Mouse (Mus musculus): ENCODE data around the gene Slc1a4. TPM values are rescaled to one million over a fixed set of nuclear protein-coding genes. Genes with fewer than 3 reads are reported as not detected.

The Slc1a4 gene
- polyA plus RNA-seq, 1 experiment: 12.5 TPM

DNA sequence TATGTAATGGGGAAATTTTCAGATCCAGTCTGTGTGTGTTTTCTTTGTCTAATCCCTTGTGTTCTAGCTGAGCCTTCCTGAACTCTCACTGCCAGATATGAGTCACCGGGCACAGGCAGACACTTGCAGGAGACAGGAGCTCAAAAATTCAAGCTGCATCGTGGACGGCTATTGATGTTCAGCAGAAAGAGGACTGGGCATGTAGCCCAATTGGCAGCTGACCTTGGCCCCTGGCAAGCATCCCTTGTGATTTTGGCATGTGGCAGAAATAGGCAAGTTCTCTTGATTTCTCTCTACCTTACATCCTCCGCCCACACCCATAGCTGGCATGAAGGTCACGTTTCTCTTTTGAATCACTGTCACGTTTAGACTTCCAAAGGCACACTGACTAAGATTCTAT lies 15.0 kb upstream of the Slc1a4 start:
- WGBS: 35% methylated on average over 6 of the region's 6 CpGs
- no peak for TF ChIP-seq POLR2A (IDR thresholded peaks at IDR 0.05; ENCODE audit: borderline replicate concordance, extremely low read depth, low read depth, low read length)
- no peak for TF ChIP-seq CTCF (IDR thresholded peaks at IDR 0.05; ENCODE audit: insufficient read depth, low read length)

GRCm38 (mm10) chr11:20346369-20346768 lies 13.9 kb upstream of the Slc1a4 start:
- DNase-seq: no peak
- H3K4me1 ChIP-seq (ENCODE audit: control insufficient read depth, insufficient read depth, low read length): peaks cover 2% of the 10 kb centered on the region; the same call in 1 of the 2 replicates
- 60% methylated on average over 2 of the region's 2 CpGs for WGBS
- no peak overlapping the region for H3K4me3 ChIP-seq (replicated peaks; ENCODE audit: extremely low read depth, low read depth, low read length)
- TF ChIP-seq POLR2A (IDR thresholded peaks at IDR 0.05; ENCODE audit: borderline replicate concordance, extremely low read depth, low read depth, low read length): no peak
- TF ChIP-seq CTCF (IDR thresholded peaks at IDR 0.05; ENCODE audit: insufficient read depth, low read length): no peak

More for the DNA sequence above, 15.0 kb upstream of the Slc1a4 start:
- no peak overlapping the region for H3K4me3 ChIP-seq (replicated peaks; ENCODE audit: extremely low read depth, low read depth, low read length)
- H3K4me1 ChIP-seq (ENCODE audit: control insufficient read depth, insufficient read depth, low read length): peaks cover 2% of the 10 kb centered on the region; the same call in 1 of the 2 replicates
- DNase-seq: peak; percentile 15

- no peak for DNase-seq
- TF ChIP-seq CTCF (IDR thresholded peaks at IDR 0.05; ENCODE audit: insufficient read depth, low read length): no peak
- no peak for TF ChIP-seq POLR2A (IDR thresholded peaks at IDR 0.05; ENCODE audit: borderline replicate concordance, extremely low read depth, low read depth, low read length)
- whole genome bisulfite sequencing: 90% methylated on average over 4 of the region's 4 CpGs
- H3K4me3 ChIP-seq (replicated peaks; ENCODE audit: extremely low read depth, low read depth, low read length): no peak overlapping the region
- H3K4me1 ChIP-seq (ENCODE audit: control insufficient read depth, insufficient read depth, low read length): peaks cover 2% of the 10 kb centered on the region; the same call in 1 of the 2 replicates
Observed at GRCm38 (mm10) chr11:20343952-20344351, 11.4 kb upstream of the Slc1a4 start.

DNA sequence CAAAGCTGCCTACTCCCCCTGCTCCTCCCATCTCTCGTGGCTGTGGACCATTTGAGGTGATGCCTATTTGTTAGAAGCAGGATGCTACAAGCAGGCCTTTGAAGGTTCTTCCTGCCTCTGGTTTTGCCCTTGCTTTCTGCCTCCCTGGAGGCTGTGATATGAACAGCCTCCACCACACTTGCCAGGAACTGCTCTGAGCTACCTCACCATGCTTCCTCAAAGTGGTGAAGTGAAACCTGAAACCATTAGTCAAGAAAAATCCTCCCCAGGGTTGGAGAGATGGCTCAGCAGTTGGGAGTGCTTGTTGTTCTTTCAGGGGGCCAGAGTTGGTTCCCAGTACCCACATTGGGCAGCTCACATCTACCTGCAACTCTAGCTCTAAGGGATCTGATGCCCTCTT lies 9.1 kb upstream of the Slc1a4 start:
- TF ChIP-seq CTCF (IDR thresholded peaks at IDR 0.05; ENCODE audit: insufficient read depth, low read length): no peak
- TF ChIP-seq POLR2A (IDR thresholded peaks at IDR 0.05; ENCODE audit: borderline replicate concordance, extremely low read depth, low read depth, low read length): no peak
- Histone ChIP-seq H3K4me3 (replicated peaks; ENCODE audit: extremely low read depth, low read depth, low read length) (no peak overlapping the region), H3K4me1 (ENCODE audit: control insufficient read depth, insufficient read depth, low read length) (no peaks in the 10 kb centered on the region)
- WGBS: 54% methylated on average over 1 of the region's 1 CpGs
- DNase-seq: no peak

DNA sequence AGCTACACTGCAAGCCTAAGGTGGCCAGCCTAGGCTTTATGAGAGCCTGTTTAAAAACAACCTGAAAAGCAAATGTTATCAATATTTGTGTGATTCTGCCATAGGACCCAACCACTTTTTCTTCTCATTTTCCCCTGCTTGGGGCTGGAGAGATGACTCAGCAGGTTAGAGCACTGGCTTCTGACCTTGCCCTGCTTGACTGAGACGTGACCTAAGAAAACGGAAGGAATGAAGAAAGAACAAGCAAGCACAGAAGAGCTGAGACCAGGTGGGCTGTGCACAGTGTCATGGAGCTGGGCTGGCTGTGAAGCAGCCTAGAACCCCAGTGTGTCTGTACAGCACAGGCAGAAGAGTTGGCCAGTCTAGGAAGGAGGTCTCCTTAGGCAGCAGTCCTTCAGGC lies 6.2 kb upstream of the Slc1a4 start:
- 54% methylated on average over 2 of the region's 2 CpGs for WGBS
- DNase-seq: no peak
- Histone ChIP-seq H3K4me3 (replicated peaks; ENCODE audit: extremely low read depth, low read depth, low read length) (no peak overlapping the region), H3K4me1 (ENCODE audit: control insufficient read depth, insufficient read depth, low read length) (no peaks in the 10 kb centered on the region)
- TF ChIP-seq CTCF (IDR thresholded peaks at IDR 0.05; ENCODE audit: insufficient read depth, low read length) (no peak), POLR2A (IDR thresholded peaks at IDR 0.05; ENCODE audit: borderline replicate concordance, extremely low read depth, low read depth, low read length) (no peak)

DNA sequence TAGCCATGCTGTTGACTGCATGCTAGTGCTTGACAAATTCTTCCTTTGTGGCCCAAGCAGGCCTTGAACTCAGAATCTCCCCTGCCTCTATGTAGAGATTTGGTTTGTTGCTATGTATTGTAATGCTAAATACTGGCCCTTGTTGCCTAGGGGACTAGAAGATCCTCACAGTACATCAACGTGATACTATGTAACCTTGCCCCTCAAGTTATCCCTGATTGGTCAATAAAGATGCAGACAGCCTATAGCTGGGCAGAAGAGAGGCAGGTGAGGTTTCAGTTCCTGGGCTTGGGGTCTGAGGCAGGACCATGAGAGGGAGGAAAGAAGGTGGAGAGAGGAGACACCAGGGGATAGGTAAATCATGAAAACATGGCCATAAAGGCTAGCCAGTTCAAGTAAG lies 1.8 kb upstream of the Slc1a4 start:
- Histone ChIP-seq H3K4me3 (replicated peaks; ENCODE audit: extremely low read depth, low read depth, low read length) (no peak overlapping the region), H3K4me1 (ENCODE audit: control insufficient read depth, insufficient read depth, low read length) (no peaks in the 10 kb centered on the region)
- no peak for DNase-seq
- TF ChIP-seq POLR2A (IDR thresholded peaks at IDR 0.05; ENCODE audit: borderline replicate concordance, extremely low read depth, low read depth, low read length): no peak
- no peak for TF ChIP-seq CTCF (IDR thresholded peaks at IDR 0.05; ENCODE audit: insufficient read depth, low read length)
- 47% methylated on average over 1 of the region's 1 CpGs for WGBS

DNA sequence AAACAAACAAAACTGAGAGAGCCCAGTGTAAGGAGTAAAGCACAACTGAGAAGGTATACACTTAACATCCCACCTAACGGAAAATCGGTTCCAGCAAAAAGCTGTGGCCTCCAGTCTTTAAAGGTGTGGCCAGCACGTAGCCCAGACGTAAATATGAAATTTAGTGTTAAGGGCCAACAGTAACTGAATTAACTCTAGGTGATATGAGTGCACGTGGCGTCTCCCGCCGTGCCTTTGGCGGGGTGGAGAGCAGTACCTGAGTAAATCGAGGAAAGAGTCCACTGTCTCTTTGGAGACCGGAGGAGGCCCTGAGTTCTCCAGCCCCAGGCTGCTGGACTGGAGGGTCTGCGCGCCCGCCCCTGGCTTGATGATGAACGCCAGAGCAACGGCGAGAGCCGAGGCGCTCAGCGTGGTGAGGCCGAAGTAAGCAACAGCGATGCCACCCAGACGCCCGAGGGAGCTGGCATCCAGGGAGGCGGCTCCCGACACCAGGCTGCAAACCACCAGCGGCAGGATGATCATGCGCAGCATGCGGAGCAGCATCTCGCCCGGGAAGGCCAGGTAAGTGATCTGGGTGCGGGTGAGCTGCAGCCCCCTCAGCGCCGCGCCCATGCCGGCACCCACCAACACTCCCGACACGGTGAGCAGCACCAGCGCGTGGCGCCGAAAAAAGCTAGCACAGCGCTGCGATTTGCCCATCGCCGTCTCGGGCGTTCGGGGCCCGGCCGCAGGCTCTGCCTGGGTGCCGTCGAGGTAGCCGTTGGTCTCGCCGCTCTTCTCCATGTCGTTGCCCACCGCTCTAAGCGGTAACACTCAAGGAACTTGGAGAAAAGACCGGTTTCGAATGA lies 599 bp downstream of the Slc1a4 start:
- Histone ChIP-seq H3K4me1 (ENCODE audit: control insufficient read depth, insufficient read depth, low read length) (no peaks in the 10 kb centered on the region), H3K4me3 (replicated peaks; ENCODE audit: extremely low read depth, low read depth, low read length) (peak overlapping the region; percentile 71)
- peak; percentile 40 for DNase-seq
- TF ChIP-seq POLR2A (IDR thresholded peaks at IDR 0.05; ENCODE audit: borderline replicate concordance, extremely low read depth, low read depth, low read length) (no peak), CTCF (IDR thresholded peaks at IDR 0.05; ENCODE audit: insufficient read depth, low read length) (no peak)
- 3% methylated on average over 61 of the region's 61 CpGs for WGBS

DNA sequence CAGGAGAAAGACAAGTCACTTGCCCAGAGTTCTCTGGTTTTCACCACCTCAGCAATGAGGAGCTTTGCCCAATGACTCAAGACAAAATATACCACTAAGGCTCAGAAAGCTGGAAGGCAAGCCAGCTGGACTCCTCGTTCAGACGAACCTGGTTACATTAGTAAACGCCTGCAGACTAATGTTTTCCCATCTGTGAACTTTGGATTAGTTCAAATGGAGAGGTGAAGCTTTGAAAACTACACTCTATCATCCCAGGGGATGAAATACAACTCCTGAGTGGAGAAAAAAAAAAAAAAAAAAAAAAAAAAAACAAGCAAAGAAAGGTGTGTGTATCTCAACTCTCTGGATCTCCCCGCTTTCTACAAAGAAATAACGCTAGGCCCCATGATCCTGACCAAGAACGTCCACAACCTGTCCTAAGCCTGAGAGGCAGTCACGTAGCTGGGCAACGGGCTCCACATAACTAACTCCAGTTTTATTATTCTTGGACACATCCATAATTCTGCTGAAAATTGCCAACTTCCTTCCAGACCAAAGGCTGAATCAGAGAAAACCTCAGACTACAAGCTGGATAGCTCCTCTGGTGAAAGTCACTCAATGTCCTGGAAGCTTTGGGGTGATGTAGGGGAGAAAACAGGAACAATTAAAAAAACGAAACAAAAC lies 1.4 kb downstream of the Slc1a4 start:
- WGBS: 60% methylated on average over 9 of the region's 9 CpGs
- no peak overlapping the region for H3K4me3 ChIP-seq (replicated peaks; ENCODE audit: extremely low read depth, low read depth, low read length)
- no peak for DNase-seq
- TF ChIP-seq POLR2A (IDR thresholded peaks at IDR 0.05; ENCODE audit: borderline replicate concordance, extremely low read depth, low read depth, low read length) (no peak), CTCF (IDR thresholded peaks at IDR 0.05; ENCODE audit: insufficient read depth, low read length) (no peak)
- H3K4me1 ChIP-seq (ENCODE audit: control insufficient read depth, insufficient read depth, low read length): no peaks in the 10 kb centered on the region

DNA sequence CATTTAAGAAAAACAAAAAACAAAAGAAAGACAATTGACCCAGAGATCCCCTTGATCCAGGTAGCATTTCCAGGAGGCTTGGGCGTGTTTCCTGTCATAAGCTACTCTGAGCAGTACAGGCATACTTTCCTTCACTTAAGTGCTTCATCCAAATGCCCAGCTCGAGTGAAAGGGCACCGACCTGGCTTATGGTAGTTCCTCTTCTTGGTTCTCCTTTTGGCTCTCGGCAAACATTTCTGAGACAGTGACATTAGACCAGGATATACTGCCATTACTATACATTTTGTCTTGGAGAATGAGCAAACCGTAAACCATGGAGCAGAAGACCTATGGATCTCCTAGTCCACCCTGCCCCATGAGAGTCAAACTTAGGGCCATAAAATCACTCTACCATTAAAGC lies 2.8 kb downstream of the Slc1a4 start:
- WGBS: 72% methylated on average over 5 of the region's 5 CpGs
- no peak for DNase-seq
- no peak overlapping the region for H3K4me3 ChIP-seq (replicated peaks; ENCODE audit: extremely low read depth, low read depth, low read length)
- no peak for TF ChIP-seq POLR2A (IDR thresholded peaks at IDR 0.05; ENCODE audit: borderline replicate concordance, extremely low read depth, low read depth, low read length)
- no peak for TF ChIP-seq CTCF (IDR thresholded peaks at IDR 0.05; ENCODE audit: insufficient read depth, low read length)
- H3K4me1 ChIP-seq (ENCODE audit: control insufficient read depth, insufficient read depth, low read length): no peaks in the 10 kb centered on the region
